In genomic region chr11:57747294-57748080, GRCm38 (mm10) we compare ENCODE assay signal across 9 mouse cellular contexts. TPM values are rescaled to one million over a fixed set of nuclear protein-coding genes. Genes with fewer than 3 reads are reported as not detected.
DNase-seq lines count a peak whose midpoint lies in the region; ATAC-seq and TF ChIP-seq lines count a peak whose summit lies in the region.
"Had no signal": no experiment of that assay in that cellular context is flagged by ENCODE, and none has a peak within 500 bp of the region (broad histone marks: within the 10 kb centered on the region; RNA-seq: fewer than 3 reads in every experiment).

No protein-coding gene starts in this region.

- peak; percentile 26; the same call in 1 of the 2 replicates for ATAC-seq in embryonic facial prominence, embryonic 14.5 days (ENCODE audit: low read depth)
- peak; percentile 46 for ATAC-seq in liver, embryonic 12.5 days
- no peak for ATAC-seq in hindbrain, embryonic 14.5 days (ENCODE audit: low FRiP score)

- no peaks in the 10 kb centered on the region for H3K9me3 ChIP-seq in embryonic facial prominence, embryonic 14.5 days (ENCODE audit: control insufficient read depth, low read length)
- no peaks in the 10 kb centered on the region for H3K9me3 ChIP-seq in liver, embryonic 12.5 days (replicated peaks)
- H3K9me3 ChIP-seq in hindbrain, embryonic 14.5 days (ENCODE audit: control insufficient read depth, low read length), result no peaks in the 10 kb centered on the region
- H3K9me3 ChIP-seq: liver, embryonic 15.5 days had no signal

- TF ChIP-seq POLR2A in heart, adult 2 months (IDR thresholded peaks at IDR 0.05; ENCODE audit: insufficient read depth, low read depth, low read length), result no peak

- no peaks in the 10 kb centered on the region for H3K79me2 ChIP-seq in heart, adult 2 months (replicated peaks; ENCODE audit: control insufficient read depth, insufficient read depth, low read length)

- DNase-seq in heart, adult 2 months, result peak; percentile 13 to 49
- no peak for DNase-seq in heart, postnatal 25 days (ENCODE audit: low spot score)
- DNase-seq in 3T3-L1 (ENCODE audit: low read depth, low spot score) (peak; percentile 43), NIH3T3 (ENCODE audit: low read depth) (peak; percentile 42)
- peak; percentile 30 for DNase-seq in embryonic facial prominence, embryonic 14.5 days (ENCODE audit: low spot score)
- peak; percentile 12 to 54 for DNase-seq in spleen, adult 18-20 months
- no peak for DNase-seq in hindbrain, embryonic 14.5 days (ENCODE audit: low spot score)

- 95% methylated on average over 19 of the region's 19 CpGs for WGBS in heart, adult 2 months
- WGBS in embryonic facial prominence, embryonic 14.5 days, result 76% methylated on average over 19 of the region's 19 CpGs
- WGBS in liver, embryonic 12.5 days (ENCODE audit: insufficient replicate concordance), result 85% methylated on average over 19 of the region's 19 CpGs
- WGBS in hindbrain, embryonic 14.5 days, result 72% methylated on average over 19 of the region's 19 CpGs

- H3K4me3 ChIP-seq in heart, adult 2 months, result no peak overlapping the region
- no peak overlapping the region for H3K4me3 ChIP-seq in embryonic facial prominence, embryonic 14.5 days (ENCODE audit: low read depth, low read length)
- H3K4me3 ChIP-seq in liver, embryonic 12.5 days, result no peak overlapping the region
- H3K4me3 ChIP-seq in hindbrain, embryonic 14.5 days (replicated peaks; ENCODE audit: low read length), result no peak overlapping the region
- H3K4me3 ChIP-seq: liver, embryonic 15.5 days had no signal

- no peaks in the 10 kb centered on the region for H3K27me3 ChIP-seq in heart, adult 2 months (ENCODE audit: control insufficient read depth, insufficient read depth, low read length)
- no peaks in the 10 kb centered on the region for H3K27me3 ChIP-seq in embryonic facial prominence, embryonic 14.5 days (replicated peaks; ENCODE audit: control insufficient read depth, insufficient read depth, low read length)
- no peaks in the 10 kb centered on the region for H3K27me3 ChIP-seq in liver, embryonic 12.5 days (replicated peaks)
- H3K27me3 ChIP-seq in hindbrain, embryonic 14.5 days (ENCODE audit: control insufficient read depth, insufficient read depth, low read length), result no peaks in the 10 kb centered on the region
- H3K27me3 ChIP-seq: liver, embryonic 15.5 days had no signal

- no peak overlapping the region for H3K9ac ChIP-seq in heart, adult 2 months (ENCODE audit: low read depth, low read length)
- H3K9ac ChIP-seq in embryonic facial prominence, embryonic 14.5 days (ENCODE audit: low read depth, low read length), result no peak overlapping the region
- H3K9ac ChIP-seq in liver, embryonic 12.5 days, result no peak overlapping the region
- H3K9ac ChIP-seq in hindbrain, embryonic 14.5 days, result no peak overlapping the region
- H3K9ac ChIP-seq: liver, embryonic 15.5 days had no signal

- intact Hi-C loops in heart, adult 2 months (cut with DNase I), result no loop called here
- intact Hi-C loops in heart, postnatal 25 days (cut with DNase I), result no loop called here

- peak; percentile 75 for TF ChIP-seq CTCF in heart, adult 2 months (IDR thresholded peaks at IDR 0.05)

- no peak overlapping the region for H3K27ac ChIP-seq in heart, adult 2 months
- H3K27ac ChIP-seq in embryonic facial prominence, embryonic 14.5 days (replicated peaks; ENCODE audit: low read depth, low read length), result no peak overlapping the region
- H3K27ac ChIP-seq in liver, embryonic 12.5 days, result no peak overlapping the region
- H3K27ac ChIP-seq in hindbrain, embryonic 14.5 days, result no peak overlapping the region
- H3K27ac ChIP-seq: liver, embryonic 15.5 days had no signal

- H3K4me1 ChIP-seq in heart, adult 2 months (ENCODE audit: control insufficient read depth, insufficient read depth, low read length), result no peaks in the 10 kb centered on the region
- H3K4me1 ChIP-seq in embryonic facial prominence, embryonic 14.5 days (ENCODE audit: control insufficient read depth, insufficient read depth, low read length), result no peaks in the 10 kb centered on the region
- H3K4me1 ChIP-seq in liver, embryonic 12.5 days, result 0 out of 2 replicates have a peak, but pooled peaks cover 3% of the 10 kb centered on the region
- H3K4me1 ChIP-seq in hindbrain, embryonic 14.5 days (replicated peaks; ENCODE audit: control insufficient read depth, insufficient read depth, low read length), result no peaks in the 10 kb centered on the region
- H3K4me1 ChIP-seq: liver, embryonic 15.5 days had no signal

- no peak for TF ChIP-seq EP300 in heart, adult 2 months (IDR thresholded peaks at IDR 0.05; ENCODE audit: insufficient read depth, low read depth, low read length)

- H3K4me2 ChIP-seq in embryonic facial prominence, embryonic 14.5 days (ENCODE audit: low read depth, low read length), result no peak overlapping the region
- H3K4me2 ChIP-seq in liver, embryonic 12.5 days, result no peak overlapping the region
- H3K4me2 ChIP-seq in hindbrain, embryonic 14.5 days (replicated peaks), result no peak overlapping the region
- H3K4me2 ChIP-seq: liver, embryonic 15.5 days had no signal

- no peaks in the 10 kb centered on the region for H3K36me3 ChIP-seq in heart, adult 2 months (ENCODE audit: control insufficient read depth, insufficient read depth, low read length)
- H3K36me3 ChIP-seq in embryonic facial prominence, embryonic 14.5 days (ENCODE audit: control insufficient read depth, insufficient read depth, low read length), result no peaks in the 10 kb centered on the region
- peaks cover 11% of the 10 kb centered on the region; the same call in 1 of the 2 replicates for H3K36me3 ChIP-seq in liver, embryonic 12.5 days
- H3K36me3 ChIP-seq in hindbrain, embryonic 14.5 days (replicated peaks; ENCODE audit: control insufficient read depth, insufficient read depth), result no peaks in the 10 kb centered on the region

RNA-seq across cellular contexts. Expression of gene Sap30l, which starts 54.0 kb away (rescaled TPM):
- total RNA-seq in heart, adult 2 months (2021), result 10 to 100 TPM; 43.2 to 49.2 TPM
- polyA plus RNA-seq in heart, adult 2 months (2012; rRNA removed), result 18.8 and 21.2 TPM in 2 replicates
- 10 to 100 TPM; 37.2 to 40.7 TPM for total RNA-seq in heart, postnatal 25 days (2021)
- 14.2 and 16.3 TPM in 2 replicates for polyA plus RNA-seq in embryonic facial prominence, embryonic 14.5 days (2014; fragmentation: Nextera tagmentation; extraction: Ambion mirVana)
- 9.2 and 10.0 TPM in 2 replicates for polyA plus RNA-seq in liver, embryonic 12.5 days (2016; fragmentation: Nextera tagmentation; extraction: Ambion mirVana)
- polyA plus RNA-seq in hindbrain, embryonic 14.5 days (2014; fragmentation: Nextera tagmentation; extraction: Ambion mirVana), result 12.6 and 15.5 TPM in 2 replicates

Comparison
In these comparisons a context has a peak if more than half of its experiments do, and no peak if none do; other contexts are left out.
1. DNase-seq: peak in heart, adult 2 months (2 of 2), 3T3-L1 (single experiment), NIH3T3 (single experiment), embryonic facial prominence, embryonic 14.5 days (single experiment) and spleen, adult 18-20 months (2 of 2); none in heart, postnatal 25 days (single experiment) and hindbrain, embryonic 14.5 days (single experiment).